Mouse (Mus musculus): Measurements from ENCODE around the gene Iqcf6. TPM values are rescaled to one million over a fixed set of nuclear protein-coding genes. Genes with fewer than 3 reads are reported as not detected.

The Iqcf6 gene
- total and polyA plus RNA-seq, 2 experiments, result not detected

GRCm38 (mm10) chr9:106598466-106598865, 27.9 kb upstream of the Iqcf6 start:
- 45% methylated on average over 7 of the region's 7 CpGs for WGBS
- Histone ChIP-seq H3K79me2 (ENCODE audit: control insufficient read depth, insufficient read depth, low read length) (no peaks in the 10 kb centered on the region), H3K4me1 (ENCODE audit: control insufficient read depth, insufficient read depth, low read length) (no peaks in the 10 kb centered on the region), H3K27ac (replicated peaks; ENCODE audit: insufficient read depth, low read depth, low read length) (no peak overlapping the region), H3K4me3 (ENCODE audit: insufficient read depth, low read depth, low read length) (no peak overlapping the region), H3K36me3 (ENCODE audit: control insufficient read depth, insufficient read depth, low read length) (no peaks in the 10 kb centered on the region), H3K27me3 (ENCODE audit: control insufficient read depth, insufficient read depth, low read length) (no peaks in the 10 kb centered on the region), H3K9ac (ENCODE audit: low read depth, low read length) (no peak overlapping the region)
- no peak for DNase-seq (ENCODE audit: extremely low read depth, low read depth, low spot score)
- TF ChIP-seq POLR2A (IDR thresholded peaks at IDR 0.05; ENCODE audit: extremely low read depth, insufficient read depth, low read length), result no peak
- TF ChIP-seq CTCF (IDR thresholded peaks at IDR 0.05; ENCODE audit: low read depth, low read length), result no peak

DNA sequence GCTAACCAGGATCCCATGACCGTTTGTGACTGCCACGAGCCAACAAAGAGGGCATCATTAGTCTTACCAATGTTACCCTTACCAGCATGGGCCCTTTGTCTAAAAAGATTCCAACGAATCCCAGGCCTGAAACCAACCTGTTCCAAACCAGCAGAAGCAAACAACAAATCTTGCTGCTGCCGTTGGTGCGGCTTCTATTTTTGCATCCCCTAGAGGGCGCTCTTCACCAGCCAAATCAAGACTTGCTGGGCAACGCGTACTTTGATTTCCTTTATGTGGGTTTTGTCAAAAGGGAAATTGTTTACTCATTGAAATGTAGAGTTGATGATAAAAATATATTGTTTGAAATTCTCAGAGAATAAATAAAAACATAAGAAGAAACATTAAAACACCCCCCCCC, 25.8 kb upstream of the Iqcf6 start:
- Histone ChIP-seq H3K36me3 (ENCODE audit: control insufficient read depth, insufficient read depth, low read length) (no peaks in the 10 kb centered on the region), H3K27ac (replicated peaks; ENCODE audit: insufficient read depth, low read depth, low read length) (no peak overlapping the region), H3K27me3 (ENCODE audit: control insufficient read depth, insufficient read depth, low read length) (no peaks in the 10 kb centered on the region), H3K4me3 (ENCODE audit: insufficient read depth, low read depth, low read length) (no peak overlapping the region), H3K79me2 (ENCODE audit: control insufficient read depth, insufficient read depth, low read length) (no peaks in the 10 kb centered on the region), H3K4me1 (ENCODE audit: control insufficient read depth, insufficient read depth, low read length) (no peaks in the 10 kb centered on the region), H3K9ac (ENCODE audit: low read depth, low read length) (no peak overlapping the region)
- DNase-seq (ENCODE audit: extremely low read depth, low read depth, low spot score), result peak; percentile 54
- no peak for TF ChIP-seq POLR2A (IDR thresholded peaks at IDR 0.05; ENCODE audit: extremely low read depth, insufficient read depth, low read length)
- TF ChIP-seq CTCF (IDR thresholded peaks at IDR 0.05; ENCODE audit: low read depth, low read length), result peak; percentile 78
- WGBS, result 16% methylated on average over 8 of the region's 8 CpGs

- Histone ChIP-seq H3K4me1 (ENCODE audit: control insufficient read depth, insufficient read depth, low read length) (no peaks in the 10 kb centered on the region), H3K9ac (ENCODE audit: low read depth, low read length) (no peak overlapping the region), H3K27me3 (ENCODE audit: control insufficient read depth, insufficient read depth, low read length) (peaks cover 2% of the 10 kb centered on the region; the same call in 1 of the 2 replicates), H3K4me3 (ENCODE audit: insufficient read depth, low read depth, low read length) (no peak overlapping the region), H3K36me3 (ENCODE audit: control insufficient read depth, insufficient read depth, low read length) (no peaks in the 10 kb centered on the region), H3K27ac (replicated peaks; ENCODE audit: insufficient read depth, low read depth, low read length) (no peak overlapping the region), H3K79me2 (ENCODE audit: control insufficient read depth, insufficient read depth, low read length) (no peaks in the 10 kb centered on the region)
- 85% methylated on average over 4 of the region's 4 CpGs for WGBS
- TF ChIP-seq POLR2A (IDR thresholded peaks at IDR 0.05; ENCODE audit: extremely low read depth, insufficient read depth, low read length) (no peak), CTCF (IDR thresholded peaks at IDR 0.05; ENCODE audit: low read depth, low read length) (no peak)
- no peak for DNase-seq (ENCODE audit: extremely low read depth, low read depth, low spot score)
Observed at GRCm38 (mm10) chr9:106610727-106611126, 15.7 kb upstream of the Iqcf6 start.

DNA sequence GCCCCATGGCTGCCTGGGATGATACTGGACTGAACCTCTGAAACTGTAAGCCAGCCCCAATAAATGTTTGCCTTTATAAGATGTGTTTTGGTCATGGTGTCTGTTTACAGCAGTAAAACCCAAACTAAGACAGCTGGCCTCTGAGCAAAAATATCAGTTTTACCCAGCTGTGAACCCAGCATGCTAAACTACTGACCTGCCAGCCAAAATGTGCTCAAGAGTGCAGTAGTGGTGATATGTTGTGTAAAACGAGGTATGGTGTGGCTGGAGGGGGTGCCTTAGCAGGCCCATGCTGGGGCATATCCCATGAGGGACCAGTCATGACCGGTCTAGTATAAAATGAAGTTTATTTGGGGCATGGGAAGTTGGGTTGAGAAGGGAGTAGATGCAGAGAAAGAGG, 12.4 kb upstream of the Iqcf6 start:
- no peak for DNase-seq (ENCODE audit: extremely low read depth, low read depth, low spot score)
- Histone ChIP-seq H3K4me1 (ENCODE audit: control insufficient read depth, insufficient read depth, low read length) (no peaks in the 10 kb centered on the region), H3K27me3 (ENCODE audit: control insufficient read depth, insufficient read depth, low read length) (peaks cover 2% of the 10 kb centered on the region; the same call in 1 of the 2 replicates), H3K79me2 (ENCODE audit: control insufficient read depth, insufficient read depth, low read length) (no peaks in the 10 kb centered on the region), H3K9ac (ENCODE audit: low read depth, low read length) (no peak overlapping the region), H3K4me3 (ENCODE audit: insufficient read depth, low read depth, low read length) (no peak overlapping the region), H3K36me3 (ENCODE audit: control insufficient read depth, insufficient read depth, low read length) (no peaks in the 10 kb centered on the region), H3K27ac (replicated peaks; ENCODE audit: insufficient read depth, low read depth, low read length) (no peak overlapping the region)
- WGBS, result 68% methylated on average over 2 of the region's 2 CpGs
- TF ChIP-seq POLR2A (IDR thresholded peaks at IDR 0.05; ENCODE audit: extremely low read depth, insufficient read depth, low read length) (no peak), CTCF (IDR thresholded peaks at IDR 0.05; ENCODE audit: low read depth, low read length) (no peak)

- Histone ChIP-seq H3K9ac (ENCODE audit: low read depth, low read length) (no peak overlapping the region), H3K27me3 (ENCODE audit: control insufficient read depth, insufficient read depth, low read length) (peaks cover 2% of the 10 kb centered on the region; the same call in 1 of the 2 replicates), H3K79me2 (ENCODE audit: control insufficient read depth, insufficient read depth, low read length) (no peaks in the 10 kb centered on the region), H3K36me3 (ENCODE audit: control insufficient read depth, insufficient read depth, low read length) (no peaks in the 10 kb centered on the region), H3K27ac (replicated peaks; ENCODE audit: insufficient read depth, low read depth, low read length) (no peak overlapping the region), H3K4me1 (ENCODE audit: control insufficient read depth, insufficient read depth, low read length) (no peaks in the 10 kb centered on the region), H3K4me3 (ENCODE audit: insufficient read depth, low read depth, low read length) (no peak overlapping the region)
- 44% methylated on average over 3 of the region's 3 CpGs for WGBS
- no peak for DNase-seq (ENCODE audit: extremely low read depth, low read depth, low spot score)
- no peak for TF ChIP-seq CTCF (IDR thresholded peaks at IDR 0.05; ENCODE audit: low read depth, low read length)
- TF ChIP-seq POLR2A (IDR thresholded peaks at IDR 0.05; ENCODE audit: extremely low read depth, insufficient read depth, low read length), result no peak
Observed at GRCm38 (mm10) chr9:106614616-106615015, 11.8 kb upstream of the Iqcf6 start.

- Histone ChIP-seq H3K36me3 (ENCODE audit: control insufficient read depth, insufficient read depth, low read length) (no peaks in the 10 kb centered on the region), H3K27ac (replicated peaks; ENCODE audit: insufficient read depth, low read depth, low read length) (no peak overlapping the region), H3K4me3 (ENCODE audit: insufficient read depth, low read depth, low read length) (no peak overlapping the region), H3K9ac (ENCODE audit: low read depth, low read length) (no peak overlapping the region), H3K27me3 (ENCODE audit: control insufficient read depth, insufficient read depth, low read length) (peaks cover 2% of the 10 kb centered on the region; the same call in 1 of the 2 replicates), H3K4me1 (ENCODE audit: control insufficient read depth, insufficient read depth, low read length) (no peaks in the 10 kb centered on the region), H3K79me2 (ENCODE audit: control insufficient read depth, insufficient read depth, low read length) (no peaks in the 10 kb centered on the region)
- WGBS, result 64% methylated on average over 9 of the region's 9 CpGs
- DNase-seq (ENCODE audit: extremely low read depth, low read depth, low spot score), result no peak
- TF ChIP-seq CTCF (IDR thresholded peaks at IDR 0.05; ENCODE audit: low read depth, low read length) (no peak), POLR2A (IDR thresholded peaks at IDR 0.05; ENCODE audit: extremely low read depth, insufficient read depth, low read length) (no peak)
Observed at GRCm38 (mm10) chr9:106616306-106616705, 10.1 kb upstream of the Iqcf6 start.

Data from liver, adult 2 months (tissue).